Mouse (Mus musculus) heart, postnatal 0 days (tissue): ENCODE data around the gene Neil1.

Experiments
- CTCF ChIP-seq: IDR thresholded peaks from 2 replicates; pipeline ENCODE4 v1.5.1; 2016; ENCODE audit warnings: antibody characterized with exemption, control low read depth, low read depth
- EP300 ChIP-seq: IDR thresholded peaks from 2 replicates; pipeline ENCODE4 v1.6.1; 2016; ENCODE audit warnings: antibody characterized with exemption, low read depth

DNA sequence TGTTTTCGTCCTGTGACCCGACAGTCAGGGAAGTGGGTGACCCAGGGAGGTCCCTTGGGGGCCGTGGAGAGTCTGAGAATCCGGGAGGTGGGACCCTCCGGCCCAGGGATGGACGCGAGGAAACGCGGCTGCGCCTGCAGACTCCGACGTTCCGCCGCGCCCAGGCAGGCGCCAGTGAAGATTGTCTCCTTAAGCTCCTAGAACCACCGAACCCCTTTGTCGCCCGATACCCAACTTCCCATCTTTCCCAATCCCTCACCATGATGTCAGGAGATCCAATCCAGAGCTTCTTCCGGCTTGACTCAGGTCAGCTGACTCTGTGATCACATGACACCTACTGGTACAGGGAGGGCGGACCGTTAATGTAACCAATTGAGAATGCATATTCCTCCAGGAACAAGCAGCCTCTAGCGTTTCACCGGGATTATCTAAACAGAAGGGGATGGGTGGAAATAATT lies 9.9 kb upstream of the Neil1 start, which contains the start of gene Commd4:
- no peak for TF ChIP-seq CTCF
- peak; percentile 79; the same call in 1 of the 2 replicates for TF ChIP-seq EP300
